Mouse (Mus musculus): ENCODE data around the gene Abcf3. TPM values are rescaled to one million over a fixed set of nuclear protein-coding genes. Genes with fewer than 3 reads are reported as not detected.

Gene Abcf3
- polyA plus RNA-seq, 1 experiment from 2014 or later = 36.3 TPM

DNA sequence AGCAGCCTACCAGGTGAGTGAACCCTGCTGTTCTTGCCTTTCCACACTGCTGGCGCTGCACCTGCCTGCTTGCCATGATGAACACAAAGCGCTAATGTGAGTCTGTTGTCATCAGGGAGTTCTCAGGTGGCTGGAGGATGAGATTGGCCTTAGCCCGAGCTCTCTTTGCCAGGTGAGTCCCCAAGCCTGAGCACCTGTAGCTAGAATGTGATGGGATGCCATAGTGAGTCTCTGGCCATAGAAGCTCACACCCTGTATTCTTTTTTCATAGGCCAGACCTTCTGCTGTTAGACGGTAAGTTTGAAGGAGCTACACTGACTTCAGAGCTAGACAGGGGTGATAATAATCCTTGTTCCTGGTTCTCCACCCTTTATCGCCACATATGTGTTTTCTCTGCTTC is 3.3 kb downstream of the Abcf3 start:
- WGBS = 95% methylated on average over 5 of the region's 5 CpGs
- H3K4me1 ChIP-seq (ENCODE audit: insufficient read depth, low read depth, low read length) = peaks cover 9% of the 10 kb centered on the region; the same call in 1 of the 2 replicates
- no peak overlapping the region for H3K4me3 ChIP-seq (ENCODE audit: low read depth, low read length)
- DNase-seq (ENCODE audit: low spot score) (no peak), ATAC-seq (no peak)
- H3K27me3 ChIP-seq (replicated peaks; ENCODE audit: insufficient read depth, low read length) = no peaks in the 10 kb centered on the region
- no peaks in the 10 kb centered on the region for H3K9me3 ChIP-seq (ENCODE audit: low read length)
- no peak overlapping the region for H3K9ac ChIP-seq (replicated peaks; ENCODE audit: low read depth)
- no peak overlapping the region for H3K4me2 ChIP-seq (replicated peaks; ENCODE audit: low read depth, low read length)
- TF ChIP-seq EP300 (IDR thresholded peaks at IDR 0.05) = no peak
- TF ChIP-seq CTCF (IDR thresholded peaks at IDR 0.05) = no peak
- H3K36me3 ChIP-seq (ENCODE audit: insufficient read depth, low read length) = peaks cover 24% of the 10 kb centered on the region; the same call in 1 of the 2 replicates
- H3K27ac ChIP-seq (ENCODE audit: low read length) = no peak overlapping the region

GRCm38 (mm10) chr16:20552594-20552993 is 4.2 kb downstream of the Abcf3 start:
- ATAC-seq = no peak

GRCm38 (mm10) chr16:20555000-20555399 is 6.6 kb downstream of the Abcf3 start:
- no peak for ATAC-seq
- 81% methylated on average over 6 of the region's 6 CpGs for WGBS
- H3K9ac ChIP-seq (replicated peaks; ENCODE audit: low read depth) = no peak overlapping the region

More at GRCm38 (mm10) chr16:20552594-20552993, 4.2 kb downstream of the Abcf3 start:
- DNase-seq (ENCODE audit: low spot score) = no peak
- peaks cover 24% of the 10 kb centered on the region; the same call in 1 of the 2 replicates for H3K36me3 ChIP-seq (ENCODE audit: insufficient read depth, low read length)
- H3K9ac ChIP-seq (replicated peaks; ENCODE audit: low read depth) = no peak overlapping the region
- peaks cover 9% of the 10 kb centered on the region; the same call in 1 of the 2 replicates for H3K4me1 ChIP-seq (ENCODE audit: insufficient read depth, low read depth, low read length)
- no peaks in the 10 kb centered on the region for H3K27me3 ChIP-seq (replicated peaks; ENCODE audit: insufficient read depth, low read length)
- WGBS = 88% methylated on average over 1 of the region's 1 CpGs
- H3K9me3 ChIP-seq (ENCODE audit: low read length) = no peaks in the 10 kb centered on the region
- no peak overlapping the region for H3K4me2 ChIP-seq (replicated peaks; ENCODE audit: low read depth, low read length)
- no peak overlapping the region for H3K27ac ChIP-seq (ENCODE audit: low read length)
- no peak overlapping the region for H3K4me3 ChIP-seq (ENCODE audit: low read depth, low read length)
- TF ChIP-seq EP300 (IDR thresholded peaks at IDR 0.05) (no peak), CTCF (IDR thresholded peaks at IDR 0.05) (no peak)

DNA sequence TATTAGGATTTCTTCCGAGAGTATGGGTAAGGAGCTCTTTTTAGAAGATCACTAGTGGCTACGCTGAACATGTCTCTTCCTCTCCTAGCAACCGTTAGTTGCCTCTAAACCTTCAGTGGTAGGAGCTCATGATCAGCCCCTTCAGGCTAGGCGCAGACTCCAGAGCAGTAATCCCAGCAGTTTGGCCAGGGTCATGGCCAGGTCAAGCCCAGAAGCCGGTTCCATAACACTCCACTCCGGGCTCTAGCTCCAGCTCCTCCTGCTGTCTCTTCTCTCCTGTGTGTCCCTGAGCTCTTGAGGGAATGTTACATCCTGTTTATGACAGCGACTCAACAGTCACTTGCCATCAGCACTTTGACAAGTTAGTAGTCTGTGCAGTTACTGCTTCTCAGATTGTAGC is 9.0 kb downstream of the Abcf3 start:
- 67% methylated on average over 7 of the region's 7 CpGs for WGBS
- H3K27ac ChIP-seq (ENCODE audit: low read length) = no peak overlapping the region

More at GRCm38 (mm10) chr16:20555000-20555399, 6.6 kb downstream of the Abcf3 start:
- no peaks in the 10 kb centered on the region for H3K4me1 ChIP-seq (ENCODE audit: insufficient read depth, low read depth, low read length)
- H3K9me3 ChIP-seq (ENCODE audit: low read length) = no peaks in the 10 kb centered on the region
- H3K4me3 ChIP-seq (ENCODE audit: low read depth, low read length) = no peak overlapping the region
- H3K36me3 ChIP-seq (ENCODE audit: insufficient read depth, low read length) = peaks cover 47% of the 10 kb centered on the region
- H3K27ac ChIP-seq (ENCODE audit: low read length) = no peak overlapping the region
- DNase-seq (ENCODE audit: low spot score) = no peak
- H3K27me3 ChIP-seq (replicated peaks; ENCODE audit: insufficient read depth, low read length) = no peaks in the 10 kb centered on the region
- TF ChIP-seq CTCF (IDR thresholded peaks at IDR 0.05) (no peak), EP300 (IDR thresholded peaks at IDR 0.05) (no peak)
- H3K4me2 ChIP-seq (replicated peaks; ENCODE audit: low read depth, low read length) = no peak overlapping the region

DNA sequence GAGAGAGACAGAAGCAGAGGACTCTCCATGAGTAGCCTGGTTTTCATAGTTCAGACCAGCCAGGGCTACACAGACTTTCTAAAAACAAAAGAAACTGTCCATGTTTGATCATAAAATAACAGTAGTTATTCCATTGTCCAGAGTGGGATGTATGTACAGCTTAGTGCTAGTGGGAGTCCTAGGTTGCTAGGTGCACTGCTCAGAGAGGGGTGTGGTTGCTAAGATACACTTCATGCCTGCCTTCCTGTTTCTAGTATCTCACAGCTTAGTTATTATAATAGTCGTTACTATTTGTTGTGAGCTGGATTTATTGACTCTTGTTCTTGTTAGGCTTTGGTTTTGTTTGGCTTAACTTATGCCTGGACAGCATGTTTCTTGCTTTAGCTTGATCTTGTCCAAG is 16.7 kb downstream of the Abcf3 start:
- H3K9ac ChIP-seq (replicated peaks; ENCODE audit: low read depth) = no peak overlapping the region

More for the DNA sequence above, 9.0 kb downstream of the Abcf3 start:
- H3K4me1 ChIP-seq (ENCODE audit: insufficient read depth, low read depth, low read length) = no peaks in the 10 kb centered on the region
- H3K9me3 ChIP-seq (ENCODE audit: low read length) = no peaks in the 10 kb centered on the region
- H3K4me2 ChIP-seq (replicated peaks; ENCODE audit: low read depth, low read length) = no peak overlapping the region
- H3K4me3 ChIP-seq (ENCODE audit: low read depth, low read length) = no peak overlapping the region
- no peak for DNase-seq (ENCODE audit: low spot score)
- peaks cover 43% of the 10 kb centered on the region for H3K36me3 ChIP-seq (ENCODE audit: insufficient read depth, low read length)
- no peak overlapping the region for H3K9ac ChIP-seq (replicated peaks; ENCODE audit: low read depth)
- H3K27me3 ChIP-seq (replicated peaks; ENCODE audit: insufficient read depth, low read length) = no peaks in the 10 kb centered on the region
- ATAC-seq = no peak
- no peak for TF ChIP-seq CTCF (IDR thresholded peaks at IDR 0.05)

DNA sequence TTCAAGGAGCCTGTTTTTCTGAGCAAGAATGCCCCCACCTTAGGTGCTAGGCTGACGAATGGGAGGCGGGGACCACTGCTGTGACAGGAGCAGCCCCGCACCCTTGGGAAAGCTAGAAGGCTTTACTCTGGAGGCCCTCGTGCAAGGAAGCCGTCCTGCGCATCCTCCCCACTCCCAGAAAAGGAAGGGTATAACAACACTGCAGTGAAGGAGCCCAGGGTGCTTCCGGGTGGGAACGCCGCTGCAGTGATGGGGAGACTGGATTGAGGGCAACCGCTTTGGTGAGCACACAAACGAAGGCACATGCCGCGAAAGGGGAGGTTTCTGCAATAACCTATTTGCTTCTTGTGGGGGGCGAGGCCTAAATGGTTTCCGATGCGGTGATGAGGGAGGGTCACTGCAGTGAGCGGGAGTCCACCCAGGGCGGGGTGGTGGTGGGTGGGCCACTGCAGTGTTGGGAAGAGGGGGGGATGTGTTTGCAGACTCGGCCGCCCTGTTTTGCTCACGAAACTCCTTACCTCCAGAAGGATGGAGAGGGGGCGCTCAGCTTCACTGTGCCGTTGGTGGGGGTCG is 41.1 kb downstream of the Abcf3 start, which contains the start of gene Vwa5b2:
Vwa5b2 (plus strand) TSS at position 106 of the 573 bp plus-strand sequence.
- ATAC-seq (no peak), DNase-seq (ENCODE audit: low spot score) (no peak)
- Histone ChIP-seq H3K27me3 (replicated peaks; ENCODE audit: insufficient read depth, low read length) (peaks cover 40% of the 10 kb centered on the region), H3K9ac (replicated peaks; ENCODE audit: low read depth) (no peak within 1 kb of the TSS), H3K4me2 (replicated peaks; ENCODE audit: low read depth, low read length) (peak within 1 kb of the TSS; percentile 60), H3K27ac (ENCODE audit: low read length) (no peak within 1 kb of the TSS), H3K4me1 (ENCODE audit: insufficient read depth, low read depth, low read length) (no peaks in the 10 kb centered on the region; the same call in 1 of the 2 replicates), H3K36me3 (ENCODE audit: insufficient read depth, low read length) (no peaks in the 10 kb centered on the region), H3K4me3 (ENCODE audit: low read depth, low read length) (peak within 1 kb of the TSS; percentile 40), H3K9me3 (ENCODE audit: low read length) (no peaks in the 10 kb centered on the region)
- no peak for TF ChIP-seq EP300 (IDR thresholded peaks at IDR 0.05)
- no peak for TF ChIP-seq CTCF (IDR thresholded peaks at IDR 0.05)
- 1% methylated on average over 20 of the region's 24 CpGs for WGBS

More for the DNA sequence above, 16.7 kb downstream of the Abcf3 start:
- no peak overlapping the region for H3K4me3 ChIP-seq (ENCODE audit: low read depth, low read length)
- no peaks in the 10 kb centered on the region for H3K27me3 ChIP-seq (replicated peaks; ENCODE audit: insufficient read depth, low read length)
- no peak for TF ChIP-seq CTCF (IDR thresholded peaks at IDR 0.05)
- TF ChIP-seq EP300 (IDR thresholded peaks at IDR 0.05) = no peak
- peaks cover 9% of the 10 kb centered on the region; the same call in 1 of the 2 replicates for H3K36me3 ChIP-seq (ENCODE audit: insufficient read depth, low read length)
- no peak for ATAC-seq
- no peak for DNase-seq (ENCODE audit: low spot score)
- no peak overlapping the region for H3K4me2 ChIP-seq (replicated peaks; ENCODE audit: low read depth, low read length)
- no peaks in the 10 kb centered on the region for H3K4me1 ChIP-seq (ENCODE audit: insufficient read depth, low read depth, low read length)
- no peaks in the 10 kb centered on the region for H3K9me3 ChIP-seq (ENCODE audit: low read length)
- H3K27ac ChIP-seq (ENCODE audit: low read length) = no peak overlapping the region
- WGBS = 59% methylated on average over 1 of the region's 1 CpGs
